Comparison of ENCODE assay signal across 23 mouse cellular contexts in genomic region chr3:157748395-157749037, GRCm38 (mm10).
DNase-seq lines count a peak whose midpoint lies in the region; TF ChIP-seq lines count a peak whose summit lies in the region.
"Had no signal": no experiment of that assay in that cellular context is flagged by ENCODE, and none has a peak within 500 bp of the region (broad histone marks: within the 10 kb centered on the region; RNA-seq: fewer than 3 reads in every experiment).

No protein-coding gene starts in this region.

- intact Hi-C loops in left cerebral cortex, postnatal 4 days (cut with DNase I) = no loop called here
- intact Hi-C loops in left cerebral cortex, postnatal 10 days (cut with DNase I) = no loop called here

- no peak for TF ChIP-seq CTCF in CH12.LX (conservative IDR thresholded peaks at IDR 0.05 in 1 of 2, IDR thresholded peaks at IDR 0.05 in 1 of 2; ENCODE audit: low read depth in 2 of 2, low read length in 2 of 2)

- H3K4me2 ChIP-seq in CH12.LX (ENCODE audit: insufficient read depth, low read depth, poor library complexity, severe bottlenecking) = no peak overlapping the region
- H3K4me2 ChIP-seq: heart, embryonic 11.5 days; limb, embryonic 15.5 days; liver, embryonic 15.5 days; lung, embryonic 15.5 days; midbrain, embryonic 12.5 days; neural tube, embryonic 13.5 days; stomach, embryonic 15.5 days had no signal

- dilution Hi-C loops in CH12.LX (cut with MboI; ENCODE audit: extremely low pct_ligation_motif_present, extremely low pct_unique_long_range_greater_than_20kb, low sequenced_read_pairs) = no loop called here

- in situ Hi-C loops in CH12.LX (cut with MboI; ENCODE audit: low pct_ligation_motif_present, low pct_unique_long_range_greater_than_20kb, low sequenced_read_pairs) = no loop called here

- peaks cover 5 to 24% of the 10 kb centered on the region in 2 experiments; a peak in 3 of 4 replicates for H3K4me1 ChIP-seq in CH12.LX (ENCODE audit: control insufficient read depth in 1 of 2, insufficient read depth in 2 of 2)
- H3K4me1 ChIP-seq: limb, embryonic 10.5 days; limb, embryonic 15.5 days; liver, embryonic 15.5 days; lung, embryonic 15.5 days; midbrain, embryonic 12.5 days; neural tube, embryonic 13.5 days; stomach, embryonic 15.5 days had no signal

- H3K36me3 ChIP-seq in CH12.LX (replicated peaks in 1 of 2; ENCODE audit: control insufficient read depth in 1 of 2, insufficient read depth in 1 of 2, low read length in 1 of 2) = no peaks in the 10 kb centered on the region
- H3K36me3 ChIP-seq: limb, embryonic 10.5 days; limb, embryonic 15.5 days; liver, embryonic 15.5 days; lung, embryonic 15.5 days; midbrain, embryonic 12.5 days; neural tube, embryonic 13.5 days; stomach, embryonic 15.5 days had no signal

- H3K79me2 ChIP-seq in CH12.LX (replicated peaks; ENCODE audit: control insufficient read depth, extremely low read depth, insufficient read depth, poor library complexity, severe bottlenecking) = no peaks in the 10 kb centered on the region

- TF ChIP-seq EP300 in CH12.LX (IDR thresholded peaks at IDR 0.05; ENCODE audit: low read length) = no peak

- H3K27me3 ChIP-seq in CH12.LX (replicated peaks) = no peaks in the 10 kb centered on the region
- H3K27me3 ChIP-seq: limb, embryonic 15.5 days; liver, embryonic 15.5 days; lung, embryonic 15.5 days; midbrain, embryonic 12.5 days; neural tube, embryonic 13.5 days; stomach, embryonic 15.5 days had no signal

- peak; percentile 2 to 4 for DNase-seq in cerebellum, postnatal 36 days
- no peak for DNase-seq in cerebellum, adult 11 months
- peak; percentile 24 for DNase-seq in left cerebral cortex, postnatal 4 days
- no peak for DNase-seq in left cerebral cortex, postnatal 10 days (ENCODE audit: extremely low spot score in 1 of 2, low spot score in 2 of 2)
- no peak for DNase-seq in CH12.LX (ENCODE audit: extremely low read depth)
- peak; percentile 55 for DNase-seq in adipocyte (ENCODE audit: low spot score)
- DNase-seq: adrenal gland, adult 8-10 months; B cell, adult 2 months; gastrocnemius, postnatal 14 days; heart, adult 18-20 months; heart, postnatal 36 days; kidney, adult 8-10 months; kidney, postnatal 4 days; right cerebral cortex, postnatal 14 days had no signal

- no peak overlapping the region for H3K27ac ChIP-seq in CH12.LX (ENCODE audit: insufficient read depth, low read depth)
- H3K27ac ChIP-seq: kidney, postnatal 0 days; limb, embryonic 10.5 days; limb, embryonic 15.5 days; liver, embryonic 15.5 days; lung, embryonic 15.5 days; midbrain, embryonic 12.5 days; neural tube, embryonic 13.5 days; stomach, embryonic 15.5 days had no signal

- TF ChIP-seq POLR2A in CH12.LX (IDR thresholded peaks at IDR 0.05; ENCODE audit: low read depth, low read length) = no peak

- H3K9me3 ChIP-seq in CH12.LX (replicated peaks; ENCODE audit: low read length) = no peaks in the 10 kb centered on the region
- H3K9me3 ChIP-seq: limb, embryonic 10.5 days; limb, embryonic 15.5 days; liver, embryonic 15.5 days; lung, embryonic 15.5 days; midbrain, embryonic 12.5 days; neural tube, embryonic 13.5 days; stomach, embryonic 15.5 days had no signal

- H3K9ac ChIP-seq in CH12.LX (ENCODE audit: insufficient read depth, low read depth) = no peak overlapping the region
- H3K9ac ChIP-seq: limb, embryonic 15.5 days; liver, embryonic 15.5 days; lung, embryonic 15.5 days; midbrain, embryonic 12.5 days; neural tube, embryonic 13.5 days; stomach, embryonic 15.5 days had no signal

- TF ChIP-seq RAD21 in CH12.LX (IDR thresholded peaks at IDR 0.05; ENCODE audit: low read depth, low read length) = no peak

- no peak overlapping the region for H3K4me3 ChIP-seq in CH12.LX (replicated peaks in 1 of 3; ENCODE audit: low read depth in 2 of 3, low read length in 2 of 3, poor library complexity in 1 of 3)
- H3K4me3 ChIP-seq: limb, embryonic 10.5 days; limb, embryonic 15.5 days; liver, embryonic 15.5 days; lung, embryonic 15.5 days; midbrain, embryonic 12.5 days; neural tube, embryonic 13.5 days; stomach, embryonic 15.5 days had no signal

TF ChIP-seq in CH12.LX, 34 proteins besides CTCF, POLR2A, EP300 and RAD21:
- TF ChIP-seq ETS1 (conservative IDR thresholded peaks at IDR 0.05; ENCODE audit: low read depth, low read length) (peak; percentile 22; the same call in 1 of the 2 replicates), ZKSCAN1 (IDR thresholded peaks at IDR 0.05; ENCODE audit: borderline replicate concordance, low read depth, low read length) (no peak)

Comparison
In these comparisons a context has a peak if more than half of its experiments do, and no peak if none do; other contexts are left out.
1. DNase-seq: peak in cerebellum, postnatal 36 days (2 of 2), left cerebral cortex, postnatal 4 days (single experiment) and adipocyte (single experiment); none in cerebellum, adult 11 months (single experiment), left cerebral cortex, postnatal 10 days (0 of 2) and CH12.LX (single experiment).